ENCODE assay signal across 8 mouse cellular contexts in genomic region chr5:139484185-139484814, GRCm38 (mm10). TPM values are rescaled to one million over a fixed set of nuclear protein-coding genes. Genes with fewer than 3 reads are reported as not detected.
DNase-seq lines count a peak whose midpoint lies in the region; ATAC-seq and TF ChIP-seq lines count a peak whose summit lies in the region.

Gene Zfand2a, minus strand, starts transcription at chr5:139484549.

- no peak for TF ChIP-seq EP300 in heart, postnatal 0 days (IDR thresholded peaks at IDR 0.05; ENCODE audit: low read depth)

- no peaks in the 10 kb centered on the region for H3K27me3 ChIP-seq in E14TG2a.4 (ENCODE audit: insufficient read depth, low read length)
- no peaks in the 10 kb centered on the region for H3K27me3 ChIP-seq in forebrain, embryonic 12.5 days
- H3K27me3 ChIP-seq in heart, postnatal 0 days (ENCODE audit: control insufficient read depth, insufficient read depth, low read length), result no peaks in the 10 kb centered on the region
- H3K27me3 ChIP-seq in liver, embryonic 16.5 days (ENCODE audit: control insufficient read depth, insufficient read depth, low read depth, low read length), result no peaks in the 10 kb centered on the region
- H3K27me3 ChIP-seq in neural tube, embryonic 13.5 days, result no peaks in the 10 kb centered on the region
- H3K27me3 ChIP-seq in testis, adult 2 months (ENCODE audit: control insufficient read depth, insufficient read depth, low read length), result no peaks in the 10 kb centered on the region

- TF ChIP-seq CTCF in E14TG2a.4 (conservative IDR thresholded peaks at IDR 0.05; ENCODE audit: low read length), result no peak
- no peak for TF ChIP-seq CTCF in heart, postnatal 0 days (IDR thresholded peaks at IDR 0.05; ENCODE audit: low read depth)
- TF ChIP-seq CTCF in testis, adult 2 months (IDR thresholded peaks at IDR 0.05; ENCODE audit: control insufficient read depth, insufficient read depth, insufficient replicate concordance, low read depth, low read length), result no peak

- peak within 1 kb of the TSS; percentile 88 for H3K4me2 ChIP-seq in forebrain, embryonic 12.5 days
- peak within 1 kb of the TSS; percentile 79 for H3K4me2 ChIP-seq in heart, postnatal 0 days (ENCODE audit: low read depth, low read length)
- H3K4me2 ChIP-seq in liver, embryonic 16.5 days (ENCODE audit: low read depth, low read length), result peak within 1 kb of the TSS; percentile 83
- peak within 1 kb of the TSS; percentile 89 for H3K4me2 ChIP-seq in neural tube, embryonic 13.5 days

- peak within 1 kb of the TSS; percentile 33; the same call in 1 of the 2 replicates for H3K27ac ChIP-seq in forebrain, embryonic 12.5 days
- peak within 1 kb of the TSS; percentile 81 for H3K27ac ChIP-seq in heart, postnatal 0 days (ENCODE audit: low read depth)
- peak within 1 kb of the TSS; percentile 84 for H3K27ac ChIP-seq in liver, embryonic 16.5 days (ENCODE audit: low read length)
- H3K27ac ChIP-seq in neural tube, embryonic 13.5 days (replicated peaks), result peak within 1 kb of the TSS; percentile 89
- H3K27ac ChIP-seq in testis, adult 2 months (ENCODE audit: control insufficient read depth, insufficient read depth, low read depth, low read length), result peak within 1 kb of the TSS; percentile 85

- H3K9ac ChIP-seq in forebrain, embryonic 12.5 days, result peak within 1 kb of the TSS; percentile 72
- H3K9ac ChIP-seq in heart, postnatal 0 days (replicated peaks; ENCODE audit: low read depth, low read length), result peak within 1 kb of the TSS; percentile 90
- H3K9ac ChIP-seq in liver, embryonic 16.5 days (ENCODE audit: low read depth, low read length), result peak within 1 kb of the TSS; percentile 85
- peak within 1 kb of the TSS; percentile 88 for H3K9ac ChIP-seq in neural tube, embryonic 13.5 days

- H3K36me3 ChIP-seq in E14TG2a.4 (ENCODE audit: insufficient read depth, low read length), result peaks cover 37% of the 10 kb centered on the region
- H3K36me3 ChIP-seq in forebrain, embryonic 12.5 days (replicated peaks), result peaks cover 30% of the 10 kb centered on the region
- H3K36me3 ChIP-seq in heart, postnatal 0 days (replicated peaks; ENCODE audit: control insufficient read depth, insufficient read depth, low read length), result peaks cover 30% of the 10 kb centered on the region
- peaks cover 1% of the 10 kb centered on the region for H3K36me3 ChIP-seq in liver, embryonic 16.5 days (ENCODE audit: control insufficient read depth, insufficient read depth)
- H3K36me3 ChIP-seq in neural tube, embryonic 13.5 days, result peaks cover 25% of the 10 kb centered on the region
- no peaks in the 10 kb centered on the region; the same call in none of the 2 replicates for H3K36me3 ChIP-seq in testis, adult 2 months (ENCODE audit: control insufficient read depth, insufficient read depth, low read length)

- DNase-seq in c-Kit-positive CD71-positive TER-119-positive erythroid progenitor cells, embryonic 14.5 days (ENCODE audit: low spot score), result peak; percentile 100
- DNase-seq in heart, postnatal 0 days (ENCODE audit: low spot score), result peak; percentile 98
- DNase-seq in kidney, postnatal 4 days, result peak; percentile 100

- WGBS in forebrain, embryonic 12.5 days, result under 1% methylated on average over 42 of the region's 42 CpGs
- WGBS in heart, postnatal 0 days, result under 1% methylated on average over 42 of the region's 42 CpGs
- WGBS in liver, embryonic 16.5 days (ENCODE audit: insufficient replicate concordance), result under 1% methylated on average over 42 of the region's 42 CpGs
- under 1% methylated on average over 42 of the region's 42 CpGs for WGBS in neural tube, embryonic 13.5 days

- peaks cover 58% of the 10 kb centered on the region for H3K4me1 ChIP-seq in E14TG2a.4 (replicated peaks; ENCODE audit: low read depth, low read length)
- peaks cover 16% of the 10 kb centered on the region for H3K4me1 ChIP-seq in forebrain, embryonic 12.5 days
- 0 out of 2 replicates have a peak, but pooled peaks cover 3% of the 10 kb centered on the region for H3K4me1 ChIP-seq in heart, postnatal 0 days (ENCODE audit: control insufficient read depth, insufficient read depth)
- H3K4me1 ChIP-seq in liver, embryonic 16.5 days (ENCODE audit: control insufficient read depth, low read depth, low read length), result peaks cover 14% of the 10 kb centered on the region
- peaks cover 17% of the 10 kb centered on the region for H3K4me1 ChIP-seq in neural tube, embryonic 13.5 days (replicated peaks)
- H3K4me1 ChIP-seq in testis, adult 2 months (ENCODE audit: control insufficient read depth, insufficient read depth, low read length), result peaks cover 5% of the 10 kb centered on the region

- ATAC-seq in forebrain, embryonic 12.5 days (ENCODE audit: low FRiP score), result peak; percentile 98
- peak; percentile 97 for ATAC-seq in heart, postnatal 0 days (ENCODE audit: insufficient read depth, low read depth)
- peak; percentile 99 for ATAC-seq in liver, embryonic 16.5 days (ENCODE audit: low read depth)
- peak; percentile 96 for ATAC-seq in neural tube, embryonic 13.5 days (ENCODE audit: low read depth)

- TF ChIP-seq POLR2A in testis, adult 2 months (IDR thresholded peaks at IDR 0.05; ENCODE audit: control insufficient read depth, low read depth, low read length), result peak; percentile 65; the same call in 1 of the 2 replicates

- H3K4me3 ChIP-seq in E14TG2a.4 (replicated peaks; ENCODE audit: low read length), result peak within 1 kb of the TSS; percentile 99
- H3K4me3 ChIP-seq in forebrain, embryonic 12.5 days (replicated peaks), result peak within 1 kb of the TSS; percentile 87
- peak within 1 kb of the TSS; percentile 89 for H3K4me3 ChIP-seq in heart, postnatal 0 days (ENCODE audit: low read depth, low read length)
- H3K4me3 ChIP-seq in liver, embryonic 16.5 days (ENCODE audit: low read depth, low read length), result peak within 1 kb of the TSS; percentile 93
- peak within 1 kb of the TSS; percentile 90 for H3K4me3 ChIP-seq in neural tube, embryonic 13.5 days
- peak within 1 kb of the TSS; percentile 89 for H3K4me3 ChIP-seq in testis, adult 2 months (ENCODE audit: control insufficient read depth, low read depth, low read length)

- peaks cover 9% of the 10 kb centered on the region; the same call in 1 of the 2 replicates for H3K9me3 ChIP-seq in E14TG2a.4 (ENCODE audit: low read length)
- peaks cover 9% of the 10 kb centered on the region for H3K9me3 ChIP-seq in forebrain, embryonic 12.5 days
- H3K9me3 ChIP-seq in heart, postnatal 0 days (replicated peaks; ENCODE audit: control insufficient read depth, low read length), result no peaks in the 10 kb centered on the region
- H3K9me3 ChIP-seq in liver, embryonic 16.5 days (replicated peaks; ENCODE audit: control insufficient read depth, low read length), result no peaks in the 10 kb centered on the region
- H3K9me3 ChIP-seq in neural tube, embryonic 13.5 days, result peaks cover 7% of the 10 kb centered on the region

RNA-seq across cellular contexts. Expression of gene Zfand2a, which starts in this region (rescaled TPM):
- polyA plus RNA-seq in forebrain, embryonic 12.5 days (2016; fragmentation: Nextera tagmentation; extraction: Ambion mirVana), result 10.4 and 12.9 TPM in 2 replicates
- total RNA-seq in heart, postnatal 0 days (2014; rRNA removed; ENCODE audit: low replicate concordance), result 16.6 and 18.0 TPM in 2 replicates
- polyA plus RNA-seq in heart, postnatal 0 days (2015; fragmentation: Nextera tagmentation; extraction: Ambion mirVana), result 5.6 and 6.3 TPM in 2 replicates
- 2.3 and 2.7 TPM in 2 replicates for polyA plus RNA-seq in liver, embryonic 16.5 days (2015; fragmentation: Nextera tagmentation; extraction: Ambion mirVana)
- 16.0 and 18.0 TPM in 2 replicates for polyA plus RNA-seq in neural tube, embryonic 13.5 days (2015; fragmentation: Nextera tagmentation; extraction: Ambion mirVana)
- 7.8 and 9.0 TPM in 2 replicates for polyA plus RNA-seq in testis, adult 2 months (2012; rRNA removed)

Comparison
In these comparisons a context has a peak if more than half of its experiments do, and no peak if none do; other contexts are left out.
1. Peak in every context shown above with its lines: DNase-seq, ATAC-seq, H3K4me3 ChIP-seq and H3K27ac ChIP-seq.
2. H3K27ac ChIP-seq: peak in every context shown above with its lines; median percentile 89 in neural tube, embryonic 13.5 days; 85 in testis, adult 2 months; 84 in liver, embryonic 16.5 days; 81 in heart, postnatal 0 days; 33 in forebrain, embryonic 12.5 days.